Mouse (Mus musculus): Measurements from ENCODE around the gene Tmem262. TPM values are rescaled to one million over a fixed set of nuclear protein-coding genes. Genes with fewer than 3 reads are reported as not detected.
"Not testable (repeated sequence)": the region's sequence is repeated elsewhere in the genome, so short reads cannot be mapped to it uniquely, and the experiment has no call there.

Gene Tmem262
- polyA plus RNA-seq, 1 experiment from 2014 or later = not detected

GRCm38 (mm10) chr19:6042293-6042692, 37.5 kb upstream of the Tmem262 start:
- no peaks in the 10 kb centered on the region for H3K27me3 ChIP-seq (ENCODE audit: control insufficient read depth, insufficient read depth, low read length)
- TF ChIP-seq EP300 (optimal IDR thresholded peaks at IDR 0.05) (no peak), CTCF (IDR thresholded peaks at IDR 0.05; ENCODE audit: low read depth) (no peak)
- H3K4me2 ChIP-seq (replicated peaks; ENCODE audit: low read depth) = no peak overlapping the region
- no peaks in the 10 kb centered on the region for H3K36me3 ChIP-seq (ENCODE audit: control insufficient read depth, insufficient read depth, low read length)
- H3K9me3 ChIP-seq (ENCODE audit: control insufficient read depth, low read length) = no peaks in the 10 kb centered on the region
- ATAC-seq (ENCODE audit: low FRiP score, low TSS enrichment) (no peak), DNase-seq (ENCODE audit: low spot score) (no peak)
- H3K27ac ChIP-seq (replicated peaks) = no peak overlapping the region
- H3K9ac ChIP-seq (ENCODE audit: low read length) = no peak overlapping the region
- H3K4me1 ChIP-seq (replicated peaks; ENCODE audit: control insufficient read depth, insufficient read depth) = no peaks in the 10 kb centered on the region
- no peak overlapping the region for H3K4me3 ChIP-seq (ENCODE audit: low read depth, low read length)
- WGBS = 82% methylated on average over 9 of the region's 9 CpGs

DNA sequence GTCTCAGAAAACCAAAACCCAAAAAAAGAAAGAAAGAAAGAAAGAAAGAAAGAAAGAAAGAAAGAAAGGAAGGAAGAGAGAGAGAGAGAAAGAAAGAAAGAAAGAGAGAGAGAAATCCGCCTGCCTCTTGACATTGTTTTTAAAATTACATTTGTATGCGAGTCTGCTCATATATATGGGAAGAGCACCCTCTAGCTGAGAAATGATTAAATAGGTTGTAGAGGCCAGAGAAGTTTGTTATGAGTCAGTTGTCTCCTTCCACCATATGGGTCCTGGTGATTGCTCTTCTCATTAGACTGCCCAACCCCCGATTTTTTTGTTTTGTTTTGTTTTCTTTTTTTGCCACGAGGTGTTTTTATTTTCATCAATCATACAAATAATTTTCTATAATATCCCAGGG, 35.7 kb upstream of the Tmem262 start:
- DNase-seq (ENCODE audit: low spot score); H3K4me3 ChIP-seq (ENCODE audit: low read depth, low read length); H3K4me1 ChIP-seq (replicated peaks; ENCODE audit: control insufficient read depth, insufficient read depth); H3K9ac ChIP-seq (ENCODE audit: low read length); H3K4me2 ChIP-seq (replicated peaks; ENCODE audit: low read depth); H3K36me3 ChIP-seq (ENCODE audit: control insufficient read depth, insufficient read depth, low read length); H3K27me3 ChIP-seq (ENCODE audit: control insufficient read depth, insufficient read depth, low read length); H3K9me3 ChIP-seq (ENCODE audit: control insufficient read depth, low read length); H3K27ac ChIP-seq (replicated peaks); ATAC-seq (ENCODE audit: low FRiP score, low TSS enrichment): not testable (repeated sequence)
- WGBS = 33% methylated on average over 4 of the region's 4 CpGs
- TF ChIP-seq CTCF (IDR thresholded peaks at IDR 0.05; ENCODE audit: low read depth) = peak; percentile 72

DNA sequence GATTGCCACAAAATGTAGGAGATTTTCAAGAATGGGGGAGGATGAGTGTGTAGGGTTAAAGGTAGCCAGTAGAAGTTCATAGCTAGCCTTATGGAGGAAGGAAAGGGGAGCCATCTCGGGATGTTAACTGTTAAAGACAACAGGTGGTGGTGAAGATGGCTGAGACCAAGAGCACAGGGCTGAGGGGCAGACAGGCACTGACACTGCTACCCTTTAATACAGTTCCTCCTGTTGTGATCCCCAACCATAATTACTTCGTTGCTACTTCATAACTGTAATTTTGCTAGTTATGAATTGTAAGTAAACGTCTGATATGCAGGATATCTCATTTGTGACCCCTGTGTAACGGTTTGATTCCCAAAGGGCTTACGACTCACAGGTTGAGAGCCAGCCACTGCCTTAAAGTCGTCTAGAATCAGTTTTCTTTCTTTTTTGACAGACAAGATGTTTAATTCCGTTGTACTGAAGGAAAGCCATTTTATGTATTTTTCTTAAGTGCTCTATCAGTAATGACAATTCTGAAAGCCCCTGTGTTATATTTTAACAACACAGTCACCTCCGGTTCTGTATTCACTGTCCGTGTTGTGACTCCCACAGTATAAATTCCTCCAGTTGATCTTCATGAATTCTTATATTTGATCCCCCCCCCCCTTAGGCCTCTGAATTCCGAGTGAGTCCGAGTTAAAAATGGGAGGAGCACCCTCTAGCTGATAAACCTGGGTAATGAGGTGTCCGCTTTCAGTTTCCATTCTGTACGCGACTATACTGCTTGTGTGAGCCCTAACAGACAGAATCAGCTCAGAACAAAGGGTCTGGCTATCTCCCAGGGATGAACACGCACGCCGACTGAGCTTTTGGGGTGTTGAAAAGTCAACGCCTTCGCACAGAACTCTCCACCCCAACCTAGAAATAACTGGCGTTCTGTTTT, 34.2 kb upstream of the Tmem262 start:
- H3K4me1 ChIP-seq (replicated peaks; ENCODE audit: control insufficient read depth, insufficient read depth) = 0 out of 2 replicates have a peak, but pooled peaks cover 2% of the 10 kb centered on the region
- DNase-seq (ENCODE audit: low spot score) (no peak), ATAC-seq (ENCODE audit: low FRiP score, low TSS enrichment) (peak; percentile 21; the same call in 1 of the 2 replicates)
- 10% methylated on average over 20 of the region's 20 CpGs for WGBS
- peak overlapping the region; percentile 82 for H3K4me3 ChIP-seq (ENCODE audit: low read depth, low read length)
- peak overlapping the region; percentile 79 for H3K9ac ChIP-seq (ENCODE audit: low read length)
- peak overlapping the region; percentile 87 for H3K4me2 ChIP-seq (replicated peaks; ENCODE audit: low read depth)
- peak overlapping the region; percentile 98 for H3K27ac ChIP-seq (replicated peaks)
- no peak for TF ChIP-seq EP300 (optimal IDR thresholded peaks at IDR 0.05)
- TF ChIP-seq CTCF (IDR thresholded peaks at IDR 0.05; ENCODE audit: low read depth) = peak; percentile 52
- H3K36me3 ChIP-seq (ENCODE audit: control insufficient read depth, insufficient read depth, low read length) = peaks cover 19% of the 10 kb centered on the region
- H3K9me3 ChIP-seq (ENCODE audit: control insufficient read depth, low read length) = no peaks in the 10 kb centered on the region
- no peaks in the 10 kb centered on the region for H3K27me3 ChIP-seq (ENCODE audit: control insufficient read depth, insufficient read depth, low read length)

GRCm38 (mm10) chr19:6046294-6047153, 33.3 kb upstream of the Tmem262 start, which contains the start of gene Syvn1:
TSS of gene Syvn1 (plus strand) at chr19:6046576.
- peak; percentile 92 for DNase-seq (ENCODE audit: low spot score)
- Histone ChIP-seq H3K4me1 (replicated peaks; ENCODE audit: control insufficient read depth, insufficient read depth) (0 out of 2 replicates have a peak, but pooled peaks cover 2% of the 10 kb centered on the region), H3K36me3 (ENCODE audit: control insufficient read depth, insufficient read depth, low read length) (peaks cover 27% of the 10 kb centered on the region), H3K9ac (ENCODE audit: low read length) (peak within 1 kb of the TSS; percentile 82), H3K4me2 (replicated peaks; ENCODE audit: low read depth) (peak within 1 kb of the TSS; percentile 87), H3K4me3 (ENCODE audit: low read depth, low read length) (peak within 1 kb of the TSS; percentile 82), H3K27ac (replicated peaks) (peak within 1 kb of the TSS; percentile 98), H3K27me3 (ENCODE audit: control insufficient read depth, insufficient read depth, low read length) (no peaks in the 10 kb centered on the region), H3K9me3 (ENCODE audit: control insufficient read depth, low read length) (no peaks in the 10 kb centered on the region)
- TF ChIP-seq CTCF (IDR thresholded peaks at IDR 0.05; ENCODE audit: low read depth) (peak; percentile 22), EP300 (optimal IDR thresholded peaks at IDR 0.05) (peak; percentile 59)
- ATAC-seq (ENCODE audit: low FRiP score, low TSS enrichment) = peak; percentile 91
- under 1% methylated on average over 65 of the region's 65 CpGs for WGBS

DNA sequence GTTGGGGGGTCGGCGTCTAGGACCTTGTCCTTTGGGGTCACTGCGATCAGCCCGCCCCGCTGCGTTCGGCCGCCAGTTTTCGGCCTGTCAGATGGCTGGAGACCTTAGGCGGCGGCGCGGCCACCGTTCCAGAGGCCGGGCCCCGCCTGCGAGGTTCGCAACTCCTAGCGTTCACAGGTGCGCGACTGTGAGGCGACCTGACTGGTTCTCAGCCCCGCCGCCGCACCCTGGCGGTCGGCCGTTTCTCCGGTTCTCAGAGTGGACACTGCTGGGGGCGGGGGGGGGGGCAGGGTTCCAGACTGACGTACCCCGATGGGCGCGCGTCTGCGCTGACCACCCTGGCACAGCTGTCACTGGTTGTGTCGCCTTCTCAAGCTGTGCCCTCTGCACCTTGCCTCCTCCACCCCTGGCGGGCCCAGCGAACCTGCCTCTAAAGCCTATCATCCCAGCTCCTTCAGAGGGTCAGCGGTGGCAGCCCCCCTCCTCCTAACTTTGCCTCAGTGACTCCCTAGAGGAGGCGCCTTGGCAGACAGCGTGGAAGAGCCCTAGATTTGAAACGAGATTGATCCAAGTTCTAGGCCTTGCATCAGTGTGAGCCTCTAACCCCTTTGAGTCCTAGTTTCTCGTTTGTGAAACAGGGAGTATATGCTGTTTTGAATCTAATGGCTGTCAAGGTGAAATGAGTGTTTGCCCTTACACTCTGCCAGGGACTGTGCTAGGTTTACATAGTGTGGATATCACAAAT, 32.5 kb upstream of the Tmem262 start:
- peaks cover 33% of the 10 kb centered on the region for H3K36me3 ChIP-seq (ENCODE audit: control insufficient read depth, insufficient read depth, low read length)
- 0 out of 2 replicates have a peak, but pooled peaks cover 2% of the 10 kb centered on the region for H3K4me1 ChIP-seq (replicated peaks; ENCODE audit: control insufficient read depth, insufficient read depth)
- peak overlapping the region; percentile 98 for H3K27ac ChIP-seq (replicated peaks)
- H3K9ac ChIP-seq (ENCODE audit: low read length) = peak overlapping the region; percentile 82
- no peaks in the 10 kb centered on the region for H3K9me3 ChIP-seq (ENCODE audit: control insufficient read depth, low read length)
- H3K4me3 ChIP-seq (ENCODE audit: low read depth, low read length) = peak overlapping the region; percentile 82
- under 1% methylated on average over 44 of the region's 44 CpGs for WGBS
- no peaks in the 10 kb centered on the region for H3K27me3 ChIP-seq (ENCODE audit: control insufficient read depth, insufficient read depth, low read length)
- TF ChIP-seq EP300 (optimal IDR thresholded peaks at IDR 0.05) (no peak), CTCF (IDR thresholded peaks at IDR 0.05; ENCODE audit: low read depth) (peak; percentile 24; the same call in 1 of the 2 replicates)
- ATAC-seq (ENCODE audit: low FRiP score, low TSS enrichment) (peak; percentile 52), DNase-seq (ENCODE audit: low spot score) (no peak)
- peak overlapping the region; percentile 87 for H3K4me2 ChIP-seq (replicated peaks; ENCODE audit: low read depth)

Data from stomach, postnatal 0 days (tissue).